ENCODE assay signal across 8 mouse cellular contexts in genomic region chr19:42518620-42519310, GRCm38 (mm10). TPM values are rescaled to one million over a fixed set of nuclear protein-coding genes. Genes with fewer than 3 reads are reported as not detected.
A peak's percentile ranks its signal among the peaks of the same experiment; 100 is the strongest.
DNase-seq lines count a peak whose midpoint lies in the region; ATAC-seq lines count a peak whose summit lies in the region.

R3hcc1l (plus strand) TSS chr19:42518759.

- peaks cover 10% of the 10 kb centered on the region for H3K4me1 ChIP-seq in hindbrain, embryonic 12.5 days

- peak within 1 kb of the TSS; percentile 82 for H3K9ac ChIP-seq in hindbrain, embryonic 12.5 days

- under 1% methylated on average over 58 of the region's 59 CpGs for WGBS in hindbrain, embryonic 12.5 days

- peak; percentile 97 for DNase-seq in Muller cell, postnatal 12 days (ENCODE audit: inconsistent ontology term)
- peak; percentile 97 for DNase-seq in cerebellum, adult 9-11 months
- DNase-seq in frontal cortex, adult 2 months (ENCODE audit: extremely low spot score in 1 of 2, low spot score in 1 of 2), result peak; percentile 88 to 98
- peak; percentile 94 to 97 for DNase-seq in layer of hippocampus, postnatal 14 days (ENCODE audit: low spot score in 2 of 2)
- peak; percentile 98 for DNase-seq in lung, postnatal 14 days
- peak; percentile 79 for DNase-seq in retina, adult 2 months (ENCODE audit: low read depth, low spot score)
- DNase-seq in thymus, postnatal 36 days, result peak; percentile 96

- peak within 1 kb of the TSS; percentile 87 for H3K4me2 ChIP-seq in hindbrain, embryonic 12.5 days (replicated peaks)

- peaks cover 3% of the 10 kb centered on the region; the same call in 1 of the 2 replicates for H3K27me3 ChIP-seq in hindbrain, embryonic 12.5 days

- H3K9me3 ChIP-seq in hindbrain, embryonic 12.5 days (replicated peaks), result no peaks in the 10 kb centered on the region

- H3K27ac ChIP-seq in hindbrain, embryonic 12.5 days, result peak within 1 kb of the TSS; percentile 74

- ATAC-seq in hindbrain, embryonic 12.5 days (ENCODE audit: low FRiP score), result peak; percentile 95

- no peaks in the 10 kb centered on the region for H3K36me3 ChIP-seq in hindbrain, embryonic 12.5 days

- H3K4me3 ChIP-seq in hindbrain, embryonic 12.5 days, result peak within 1 kb of the TSS; percentile 87

RNA-seq across cellular contexts. Expression of gene R3hcc1l, which starts in this region (rescaled TPM):
- 13.0 and 15.2 TPM in 2 replicates for polyA plus RNA-seq in frontal cortex, adult 2 months (2012; rRNA removed)
- polyA plus RNA-seq in hindbrain, embryonic 12.5 days (2016; fragmentation: Nextera tagmentation; extraction: Ambion mirVana), result 19.9 and 23.3 TPM in 2 replicates
- total RNA-seq in layer of hippocampus, postnatal 14 days (2021), result 10 to 100 TPM; 15.8 to 18.0 TPM

Comparison
In these comparisons a context has a peak if more than half of its experiments do, and no peak if none do; other contexts are left out.
1. Peak in every context shown above with its lines: DNase-seq, ATAC-seq, H3K4me3 ChIP-seq and H3K27ac ChIP-seq.